Mouse (Mus musculus): ENCODE measurements around the gene Fam71e1. TPM values are rescaled to one million over a fixed set of nuclear protein-coding genes. Genes with fewer than 3 reads are reported as not detected.

Gene Fam71e1
- total RNA-seq (2021): 1 to 10 TPM; 5.3 to 6.5 TPM
- long read RNA-seq, experiment 1: 0 reads
- long read RNA-seq, experiment 2: 0 reads

- peak; percentile 98 for DNase-seq
- intact Hi-C loops (cut with DNase I): no loop called here
Observed at GRCm38 (mm10) chr7:44495992-44496770, at the start of gene Fam71e1, which contains the start of gene Emc10. Gene Fam71e1, plus strand, starts transcription at chr7:44496581. Gene Emc10, minus strand, starts transcription at chr7:44496529.

DNA sequence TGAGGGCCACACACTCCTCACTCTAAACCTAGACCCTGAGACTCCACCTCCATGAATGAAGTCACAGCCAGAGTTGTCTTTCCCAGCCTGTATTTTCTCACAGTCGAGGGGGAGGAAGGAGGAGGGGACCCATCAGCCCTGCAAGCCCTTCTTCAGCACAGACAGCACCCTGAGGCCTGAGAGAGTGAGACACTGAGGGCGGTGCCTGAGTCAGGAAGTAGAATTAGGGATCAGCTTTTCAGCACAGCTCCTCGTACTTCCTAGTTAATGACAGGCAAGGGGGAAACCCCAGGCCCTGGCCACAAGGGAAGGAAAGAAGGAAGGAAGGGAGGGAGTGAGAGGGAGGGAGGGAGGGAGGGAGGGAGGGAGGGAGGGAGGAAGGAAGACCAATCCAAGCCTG lies 43.1 kb upstream of the Fam71e1 start:
- intact Hi-C loops (cut with DNase I): loop anchor here (5.0 kb wide), 1 partner anchor 1754 kb away; no protein-coding TSS in a partner anchor
- no peak for DNase-seq

GRCm38 (mm10) chr7:44456302-44456701 lies 40.1 kb upstream of the Fam71e1 start:
- intact Hi-C loops (cut with DNase I): no loop called here
- DNase-seq: no peak

DNA sequence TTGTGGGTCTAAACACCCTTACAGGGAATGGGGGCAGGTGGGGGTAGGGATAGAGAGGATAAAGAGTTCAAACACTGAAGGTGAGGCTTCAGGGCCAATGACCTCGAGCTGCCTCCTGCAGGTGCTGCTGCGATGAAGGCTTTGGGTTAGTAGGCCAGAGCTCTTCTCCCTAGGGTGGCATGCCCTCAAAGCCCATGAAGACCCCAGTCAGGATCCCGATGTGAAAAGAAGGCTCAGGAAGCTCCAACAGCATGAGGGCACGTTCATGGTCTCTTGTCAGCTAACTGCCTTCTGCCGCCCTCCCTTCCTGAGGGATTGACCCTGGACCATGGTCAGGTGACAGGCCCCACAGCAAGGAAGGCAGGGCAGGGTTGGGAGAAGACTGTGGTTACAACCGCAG lies 36.3 kb upstream of the Fam71e1 start:
- intact Hi-C loops (cut with DNase I): no loop called here
- DNase-seq: no peak

GRCm38 (mm10) chr7:44460767-44461502 lies 35.4 kb upstream of the Fam71e1 start:
- intact Hi-C loops (cut with DNase I): no loop called here
- DNase-seq: no peak

DNA sequence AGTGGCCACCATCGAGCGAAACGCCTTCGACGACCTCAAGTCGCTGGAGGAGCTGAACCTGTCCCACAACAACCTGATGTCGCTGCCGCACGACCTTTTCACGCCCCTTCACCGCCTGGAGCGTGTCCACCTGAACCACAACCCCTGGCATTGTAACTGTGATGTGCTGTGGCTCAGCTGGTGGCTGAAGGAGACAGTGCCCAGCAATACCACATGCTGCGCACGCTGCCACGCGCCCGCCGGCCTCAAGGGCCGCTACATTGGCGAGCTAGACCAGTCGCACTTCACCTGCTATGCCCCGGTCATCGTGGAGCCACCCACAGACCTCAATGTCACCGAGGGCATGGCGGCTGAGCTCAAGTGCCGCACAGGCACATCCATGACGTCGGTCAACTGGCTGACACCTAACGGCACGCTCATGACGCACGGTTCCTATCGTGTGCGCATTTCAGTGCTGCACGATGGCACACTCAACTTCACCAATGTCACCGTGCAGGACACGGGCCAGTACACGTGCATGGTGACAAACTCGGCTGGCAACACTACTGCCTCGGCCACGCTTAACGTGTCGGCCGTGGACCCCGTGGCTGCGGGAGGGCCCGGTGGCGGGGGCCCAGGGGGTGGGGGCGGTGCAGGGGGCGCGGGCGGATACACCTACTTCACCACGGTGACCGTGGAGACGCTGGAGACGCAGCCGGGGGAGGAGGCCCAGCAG lies 34.7 kb upstream of the Fam71e1 start:
- DNase-seq: no peak
- intact Hi-C loops (cut with DNase I): no loop called here

GRCm38 (mm10) chr7:44462218-44463055 lies 33.9 kb upstream of the Fam71e1 start:
- no peak for DNase-seq
- intact Hi-C loops (cut with DNase I): no loop called here

DNA sequence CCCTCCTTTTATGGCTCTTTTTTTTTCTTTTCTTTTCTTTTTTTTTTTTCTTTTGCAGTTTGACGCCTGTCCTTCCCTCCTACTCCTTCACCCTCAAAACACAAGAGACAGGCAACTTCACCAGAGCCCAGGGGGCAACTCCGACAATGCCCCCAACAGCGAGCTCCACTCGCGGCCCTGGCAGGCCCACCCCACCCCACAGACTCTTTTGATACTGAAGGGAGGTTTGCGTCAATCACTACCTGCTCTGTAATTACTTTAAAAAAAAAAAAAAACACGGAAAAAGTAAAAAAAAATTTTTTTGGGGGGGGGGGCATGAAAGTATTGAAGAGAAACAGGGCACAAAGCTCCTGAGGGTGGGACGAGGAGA lies 33.3 kb upstream of the Fam71e1 start:
- intact Hi-C loops (cut with DNase I): no loop called here
- no peak for DNase-seq

- DNase-seq: no peak
- intact Hi-C loops (cut with DNase I): no loop called here
Observed at GRCm38 (mm10) chr7:44463556-44464225, 32.7 kb upstream of the Fam71e1 start.

- DNase-seq: no peak
- intact Hi-C loops (cut with DNase I): no loop called here
Observed at GRCm38 (mm10) chr7:44464511-44464910, 31.9 kb upstream of the Fam71e1 start.

GRCm38 (mm10) chr7:44465111-44465510 lies 31.3 kb upstream of the Fam71e1 start, which contains the start of gene Aspdh:
Gene Aspdh, plus strand, starts transcription at chr7:44465391.
- intact Hi-C loops (cut with DNase I): loop anchor here (5.0 kb wide), 1 partner anchor 93 kb away; no protein-coding TSS in a partner anchor
- DNase-seq: no peak

DNA sequence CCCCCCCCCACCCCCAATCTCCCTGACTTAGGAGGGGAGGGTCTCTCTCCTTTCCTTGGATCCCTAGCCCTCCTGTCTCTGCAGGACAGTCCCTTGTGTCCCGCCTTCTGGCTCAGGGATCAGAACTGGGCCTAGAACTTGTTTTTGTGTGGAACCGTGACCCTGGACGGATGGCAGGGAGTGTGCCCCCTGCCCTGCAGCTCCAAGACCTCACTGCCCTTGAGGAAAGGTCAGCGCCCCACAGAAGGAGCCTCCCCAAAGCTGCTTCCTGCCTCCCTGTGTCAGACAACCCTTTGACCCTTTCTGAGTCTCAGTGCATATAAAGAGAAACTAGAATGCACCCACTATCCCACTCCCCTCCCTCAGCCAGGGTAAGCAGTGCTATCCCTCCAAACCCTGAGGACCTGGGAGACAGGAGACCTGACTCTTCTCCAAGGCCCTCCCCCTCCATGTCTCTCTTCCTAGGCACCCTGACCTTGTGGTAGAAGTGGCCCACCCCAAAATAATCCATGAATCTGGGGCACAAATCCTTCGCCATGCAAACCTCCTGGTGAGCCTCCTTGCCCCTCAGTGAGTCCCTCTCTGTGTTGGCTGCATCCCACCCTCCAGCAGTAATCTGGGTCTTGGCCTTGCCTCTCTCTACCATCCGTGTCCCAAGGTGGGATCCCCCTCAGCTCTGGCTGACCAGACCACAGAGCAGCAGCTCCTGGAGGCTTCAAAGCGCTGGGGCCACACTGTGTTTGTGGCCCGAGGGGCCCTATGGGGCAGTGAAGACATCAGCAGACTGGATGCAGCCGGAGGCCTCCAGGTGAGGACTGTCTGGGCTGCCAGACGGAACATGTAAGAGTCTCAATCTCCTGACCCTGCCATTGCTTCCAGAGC lies 30.1 kb upstream of the Fam71e1 start:
- no peak for DNase-seq
- intact Hi-C loops (cut with DNase I): loop anchor here (5.0 kb wide), 1 partner anchor 94 kb away; no protein-coding TSS in a partner anchor

DNA sequence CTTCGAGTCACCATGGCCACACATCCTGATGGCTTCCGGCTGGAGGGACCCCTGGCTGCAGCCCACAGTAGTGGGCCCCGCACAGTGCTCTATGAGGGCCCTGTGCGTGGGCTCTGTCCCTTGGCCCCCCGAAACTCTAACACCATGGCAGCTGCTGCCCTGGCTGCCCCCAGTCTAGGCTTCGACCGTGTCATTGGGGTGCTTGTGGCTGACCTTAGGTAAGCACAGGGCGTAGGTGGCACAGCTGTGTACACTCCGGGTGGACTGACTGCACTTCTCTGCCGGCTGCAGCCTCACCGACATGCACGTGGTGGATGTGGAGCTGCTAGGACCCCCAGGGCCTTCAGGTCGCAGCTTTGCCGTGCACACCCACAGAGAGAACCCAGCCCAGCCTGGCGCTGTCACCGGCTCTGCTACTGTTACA lies 29.5 kb upstream of the Fam71e1 start:
- DNase-seq: no peak
- intact Hi-C loops (cut with DNase I): loop anchor here (5.0 kb wide), 1 partner anchor 95 kb away; no protein-coding TSS in a partner anchor

- intact Hi-C loops (cut with DNase I): loop anchor here (5.0 kb wide), 1 partner anchor 96 kb away; no protein-coding TSS in a partner anchor
- peak; percentile 90 to 93 for DNase-seq
Observed at GRCm38 (mm10) chr7:44467811-44468411, 28.5 kb upstream of the Fam71e1 start, which contains the start of gene Josd2. Gene Josd2, plus strand, starts transcription at chr7:44467980.

DNA sequence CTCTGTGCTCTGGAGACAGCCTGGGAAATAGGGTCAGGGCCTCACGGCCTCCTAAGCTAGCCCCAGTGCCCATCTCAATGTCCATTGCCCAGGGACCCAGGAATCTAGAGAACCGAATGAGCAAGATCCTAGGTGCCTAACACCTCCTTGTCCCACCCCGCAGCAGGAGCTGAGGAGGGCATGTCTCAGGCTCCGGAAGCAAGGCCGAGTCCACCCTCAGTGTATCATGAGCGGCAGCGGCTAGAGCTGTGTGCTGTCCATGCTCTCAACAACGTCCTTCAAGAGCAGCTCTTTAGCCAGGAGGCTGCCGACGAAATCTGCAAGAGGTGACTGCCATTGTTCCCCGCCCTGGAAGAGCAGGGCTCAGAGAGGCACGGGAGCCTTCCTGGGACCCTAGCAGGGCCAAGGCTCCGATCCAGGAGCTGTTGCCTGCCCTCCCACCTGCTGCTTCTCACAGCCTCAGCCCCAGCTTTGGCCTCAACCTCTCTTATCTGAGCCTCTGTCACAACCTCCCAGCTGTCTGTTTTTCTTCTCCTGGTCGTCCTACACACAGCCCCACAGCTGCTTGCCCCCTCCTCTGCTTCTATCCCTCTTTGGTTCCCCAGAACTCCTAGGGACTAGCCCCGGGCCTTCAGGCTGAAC lies 27.6 kb upstream of the Fam71e1 start:
- intact Hi-C loops (cut with DNase I): loop anchor here (5.0 kb wide), 1 partner anchor 96 kb away; no protein-coding TSS in a partner anchor
- no peak for DNase-seq

GRCm38 (mm10) chr7:44469677-44470675 lies 26.4 kb upstream of the Fam71e1 start:
- intact Hi-C loops (cut with DNase I): loop anchor here (5.0 kb wide), 1 partner anchor 98 kb away; no protein-coding TSS in a partner anchor
- no peak for DNase-seq

Data from heart, postnatal 14 days (tissue).